Mouse (Mus musculus) spleen, postnatal 14 days (tissue): ENCODE measurements around the gene Trp73.

Source experiments
- DNase-seq, 2 experiments: peaks; one replicate each; pipeline ENCODE4 v3.0.0; 2021 to 2022; ENCODE audit warnings: low spot score in 2 of 2

The Trp73 gene

DNA sequence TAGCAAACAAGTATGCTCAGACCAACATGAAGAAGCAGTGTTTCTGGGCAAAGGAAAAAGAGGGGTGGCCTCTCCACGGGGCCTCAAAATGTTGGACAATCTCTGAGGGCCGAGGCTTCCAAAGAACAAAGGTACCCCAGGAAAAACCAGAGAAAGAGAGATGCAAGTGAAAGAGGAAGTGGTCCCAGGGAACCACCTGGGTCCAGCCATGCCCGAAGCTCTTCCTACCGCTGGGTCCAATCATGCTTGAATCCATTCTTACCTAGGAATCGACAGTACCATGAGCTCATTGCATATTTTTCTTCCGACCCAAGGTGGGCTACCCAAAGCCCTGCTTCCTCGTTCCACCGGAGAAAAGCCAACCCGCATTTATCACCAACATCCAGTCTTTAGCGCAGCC is 36.1 kb downstream of the Trp73 start:
- no peak for DNase-seq

GRCm38 (mm10) chr4:154103386-154103785 is 36.6 kb downstream of the Trp73 start:
- DNase-seq, result no peak

GRCm38 (mm10) chr4:154099361-154099760 is 40.6 kb downstream of the Trp73 start:
- DNase-seq, result no peak

DNA sequence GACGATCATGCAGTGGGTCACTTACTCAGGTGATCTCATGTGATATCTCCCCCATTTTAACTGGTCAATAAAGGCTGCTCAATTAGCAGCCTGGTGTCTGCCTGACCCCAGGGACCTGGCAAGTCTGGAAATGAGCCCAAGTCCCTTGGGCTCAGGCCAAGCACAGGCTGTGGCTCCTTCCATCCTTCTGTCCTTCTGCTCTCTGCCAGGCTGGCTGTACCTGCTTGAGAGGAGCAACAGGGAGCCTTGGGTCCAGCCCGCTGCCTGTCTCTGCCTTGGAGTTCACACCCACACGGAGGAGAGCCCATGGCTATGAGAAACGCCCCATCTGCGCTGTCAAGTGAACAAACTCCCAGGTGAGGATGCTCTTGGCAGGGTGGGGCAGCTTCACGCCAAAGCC is 43.9 kb downstream of the Trp73 start:
- no peak for DNase-seq

- peak in 1 of 2 experiments; percentile 15 for DNase-seq
Measured at GRCm38 (mm10) chr4:154093210-154093609, 46.8 kb downstream of the Trp73 start.

DNA sequence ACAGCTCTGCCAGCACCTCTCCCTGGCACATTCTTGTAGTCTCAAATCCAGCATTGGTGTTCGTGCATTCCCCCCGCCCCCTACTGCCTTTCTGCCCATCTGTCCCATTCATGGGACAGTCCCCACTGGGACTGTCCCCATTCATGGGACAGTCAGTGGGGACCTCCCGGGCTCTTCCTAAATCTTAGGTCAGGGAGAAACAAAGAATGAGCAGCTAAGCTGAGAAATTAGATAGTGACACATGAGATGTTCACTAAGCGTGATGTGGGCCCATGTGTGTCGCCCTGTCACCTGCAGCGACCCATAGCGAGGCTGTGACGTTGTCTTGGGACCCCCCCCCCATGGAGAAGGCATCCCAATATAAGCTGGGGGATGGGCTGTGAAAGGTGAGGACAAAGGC is 48.7 kb downstream of the Trp73 start:
- DNase-seq, result no peak

- DNase-seq, result no peak
Measured at GRCm38 (mm10) chr4:154089205-154089604, 50.8 kb downstream of the Trp73 start.

DNA sequence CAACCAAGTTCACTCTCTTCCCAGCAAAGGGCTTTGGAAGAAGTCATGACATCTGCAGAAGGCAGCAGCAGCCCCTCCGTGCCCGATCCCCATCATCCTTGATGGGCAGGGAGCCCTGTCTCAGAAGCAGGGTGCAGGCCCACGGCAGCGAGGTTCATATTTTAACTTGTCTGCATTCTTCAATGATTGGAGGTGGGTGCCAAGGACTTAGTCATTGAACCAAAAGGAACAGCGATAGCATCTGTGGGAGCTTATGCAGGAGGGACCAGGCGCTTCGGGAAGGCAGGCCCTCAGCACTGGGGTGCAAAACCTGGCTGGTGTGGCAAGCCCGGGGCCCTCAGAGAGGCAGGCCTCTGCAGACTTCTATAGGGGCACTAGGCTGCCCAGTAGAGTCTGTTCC is 53.6 kb downstream of the Trp73 start:
- no peak for DNase-seq

- DNase-seq, result no peak
Measured at GRCm38 (mm10) chr4:154085856-154086255, 54.2 kb downstream of the Trp73 start.

GRCm38 (mm10) chr4:154081974-154082373 is 58.0 kb downstream of the Trp73 start:
- no peak for DNase-seq

DNA sequence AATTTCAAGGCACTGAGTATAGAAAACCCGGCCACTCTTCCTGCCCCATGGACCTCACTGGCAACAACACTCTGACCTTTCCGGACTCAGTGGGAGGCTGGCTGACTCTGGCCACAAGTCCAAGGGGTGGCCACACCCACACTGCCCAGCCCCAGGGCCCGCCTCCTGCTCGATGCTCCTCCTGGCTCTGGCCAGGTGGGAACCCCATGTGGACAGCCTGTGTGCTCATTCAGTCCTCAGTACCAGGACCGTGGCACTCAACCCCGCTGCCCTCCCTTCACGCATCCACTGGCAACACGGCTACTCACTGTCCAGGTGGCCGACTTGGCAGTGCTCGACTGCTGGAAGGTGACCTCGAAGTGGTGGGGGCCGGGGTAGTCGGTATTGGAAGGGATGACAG is 59.0 kb downstream of the Trp73 start:
- no peak for DNase-seq

DNA sequence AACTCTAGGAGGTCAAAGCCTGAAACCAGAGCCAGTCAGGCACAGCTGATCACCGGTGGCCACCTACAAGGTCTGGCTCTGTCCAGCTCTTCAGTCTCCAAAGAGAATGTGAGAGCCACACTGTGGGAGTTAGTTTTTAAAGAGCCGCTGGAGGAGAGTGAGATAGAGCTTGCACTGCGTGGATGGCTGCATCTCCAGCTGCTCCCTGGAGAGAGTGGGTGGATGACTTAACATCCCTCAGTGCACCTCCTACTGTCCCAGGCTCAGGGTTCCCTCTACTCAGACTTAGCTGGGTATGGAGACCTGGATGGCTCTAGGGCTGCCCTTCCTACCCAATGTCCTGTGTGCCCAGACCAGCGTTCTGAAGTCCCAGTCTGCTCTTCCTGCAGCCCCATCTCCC is 59.8 kb downstream of the Trp73 start:
- DNase-seq, result no peak

- DNase-seq, result no peak
Measured at GRCm38 (mm10) chr4:154071941-154072340, 68.1 kb downstream of the Trp73 start.

DNA sequence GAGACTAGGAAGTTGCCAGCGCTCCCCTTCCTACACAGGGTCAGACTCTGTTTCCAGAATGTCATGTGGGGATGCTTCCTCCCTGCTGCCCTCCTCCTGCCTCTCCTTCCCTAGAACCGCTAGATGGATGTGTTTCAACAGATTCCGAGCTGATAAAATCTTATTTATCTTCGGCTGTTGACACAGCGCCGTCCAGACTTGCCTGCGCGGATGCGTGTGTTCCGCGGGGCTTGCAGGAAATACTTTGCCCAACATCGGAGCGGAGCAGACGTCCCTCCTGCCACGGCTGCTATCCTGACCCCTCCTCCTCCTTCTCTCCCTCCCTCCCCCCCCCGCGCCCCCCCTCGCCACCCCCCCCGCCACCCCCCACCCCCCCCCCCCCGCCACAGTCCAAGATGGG is 68.5 kb downstream of the Trp73 start:
- no peak for DNase-seq

DNA sequence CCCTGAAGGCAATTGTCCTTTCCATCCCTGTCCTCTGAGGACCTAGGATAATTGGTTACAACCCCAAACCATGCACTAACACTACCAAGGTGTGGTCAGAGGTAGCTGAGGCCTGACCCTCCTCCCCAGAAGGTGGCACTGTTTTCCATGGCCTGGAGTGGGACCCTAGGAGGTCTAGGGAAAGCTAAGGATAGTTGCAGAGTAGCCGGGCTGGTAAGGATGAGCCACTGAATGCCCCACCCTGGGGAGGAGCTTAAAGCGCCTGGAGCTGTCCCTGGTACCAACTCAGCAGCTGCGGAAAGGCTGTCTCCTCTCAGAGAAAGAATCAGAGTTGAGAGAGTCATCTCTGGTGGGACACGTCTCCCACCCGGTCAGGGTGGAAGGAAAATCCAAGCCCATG is 69.1 kb downstream of the Trp73 start:
- DNase-seq, result no peak

GRCm38 (mm10) chr4:154064827-154065773 is 74.9 kb downstream of the Trp73 start:
- no peak for DNase-seq

- DNase-seq, result no peak
Measured at GRCm38 (mm10) chr4:154057696-154058095, 82.3 kb downstream of the Trp73 start.

DNA sequence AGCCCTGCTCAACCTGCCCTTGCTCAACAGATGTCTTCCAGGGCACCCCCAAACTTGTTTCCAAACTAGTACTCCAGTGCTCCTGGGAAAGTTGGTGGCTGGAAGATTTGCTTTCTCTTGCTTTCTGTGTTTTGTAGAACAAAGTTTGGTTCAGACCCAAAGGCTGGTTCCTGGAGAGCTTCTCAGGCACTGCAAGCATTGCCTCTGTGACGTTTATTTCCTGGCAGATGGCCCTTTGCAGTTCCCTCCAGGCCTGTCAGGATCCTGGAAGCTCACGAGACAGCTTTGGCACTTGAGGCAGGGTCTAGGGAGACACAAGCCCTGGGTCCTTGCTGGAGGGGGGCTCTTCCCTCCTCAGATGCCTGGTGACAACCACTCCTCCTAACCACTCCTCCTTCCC is 83.3 kb downstream of the Trp73 start:
- no peak for DNase-seq

- DNase-seq, result no peak
Measured at GRCm38 (mm10) chr4:154056046-154056445, 84.0 kb downstream of the Trp73 start.

DNA sequence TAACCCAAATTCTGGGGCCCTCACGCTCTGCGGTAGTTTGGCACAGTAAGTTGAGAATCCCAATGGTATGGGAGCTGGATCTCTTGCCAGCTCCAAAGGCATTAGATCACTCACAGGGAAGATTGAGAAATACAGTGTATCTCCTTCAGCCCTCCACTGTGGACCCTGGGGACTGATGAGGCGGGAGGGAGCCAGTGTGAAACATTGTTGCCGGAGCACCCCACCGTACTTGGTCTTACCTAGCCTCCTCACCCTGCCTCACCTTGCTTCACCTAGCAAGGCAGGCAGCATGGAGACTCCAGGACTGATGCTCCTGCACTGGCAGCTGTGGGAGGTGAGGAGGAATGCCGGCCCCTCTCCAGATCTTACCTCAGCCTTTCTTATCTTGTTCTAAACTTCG is 84.5 kb downstream of the Trp73 start:
- DNase-seq, result no peak

- no peak for DNase-seq
Measured at GRCm38 (mm10) chr4:154053065-154053464, 86.9 kb downstream of the Trp73 start.

DNA sequence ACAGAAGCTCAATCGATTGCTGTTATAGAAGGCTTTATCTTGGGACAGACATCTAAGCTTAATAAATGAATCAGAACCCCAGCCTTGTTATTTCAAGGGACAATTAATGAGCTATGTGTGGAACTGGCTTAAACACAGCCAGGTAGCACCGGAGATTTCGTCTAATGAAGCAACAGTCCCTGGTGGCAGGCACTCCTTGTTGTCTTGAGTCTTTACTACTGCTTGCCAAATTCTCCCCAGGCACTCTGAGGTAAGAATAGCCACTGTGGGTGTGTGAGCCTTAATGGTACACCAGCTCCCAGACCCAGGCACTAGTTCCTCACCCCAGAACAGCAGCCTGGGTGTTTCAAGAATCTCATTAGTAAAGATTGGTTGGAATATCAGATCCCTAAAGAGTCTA is 88.6 kb downstream of the Trp73 start:
- DNase-seq, result no peak

DNA sequence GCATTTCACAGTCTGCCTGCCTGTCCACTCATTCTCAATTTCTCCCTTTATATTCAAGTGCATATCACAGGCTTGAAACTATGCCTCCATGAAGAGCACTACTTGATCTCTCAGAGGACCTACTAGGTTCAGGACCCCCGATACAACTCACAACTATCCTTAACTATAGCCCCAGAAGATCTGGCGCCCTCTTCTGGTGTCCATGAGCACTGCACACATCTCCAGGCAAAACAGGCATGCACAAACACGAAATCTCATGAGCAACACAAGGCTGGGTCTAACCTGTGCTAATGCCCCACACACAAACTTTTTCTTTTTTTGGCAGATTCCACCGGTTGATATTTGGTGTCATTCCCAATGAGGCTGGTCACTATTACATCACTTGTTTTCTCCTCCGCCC is 94.2 kb downstream of the Trp73 start:
- no peak for DNase-seq

DNA sequence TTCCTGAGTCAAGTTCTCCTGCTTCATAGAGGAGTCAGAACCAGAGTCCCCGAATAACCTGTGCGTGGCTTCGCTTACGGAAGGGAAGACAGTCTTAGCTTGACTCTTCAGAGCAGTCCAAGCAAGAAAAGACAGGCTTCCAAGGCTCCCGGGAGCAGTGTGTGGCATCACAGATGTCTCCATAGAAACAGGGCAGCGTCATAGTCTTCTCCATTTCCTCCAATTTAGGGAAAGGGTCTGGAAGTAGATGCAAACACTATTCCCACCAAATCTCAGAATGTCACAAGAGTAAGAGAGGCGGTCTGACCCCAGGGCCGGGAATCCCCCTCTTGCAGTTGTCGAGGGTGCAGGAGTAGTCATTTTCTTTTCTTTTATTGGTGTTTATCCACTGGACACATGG is 97.4 kb downstream of the Trp73 start, which contains the start of gene Ccdc27:
Ccdc27 (minus strand) TSS at position 101 of the 400 bp plus-strand sequence.
- no peak for DNase-seq
